Mouse (Mus musculus): ENCODE measurements around the gene Clic5. TPM values are rescaled to one million over a fixed set of nuclear protein-coding genes. Genes with fewer than 3 reads are reported as not detected.

Clic5 gene
- total RNA-seq, 1 experiment = 0.49 TPM

GRCm38 (mm10) chr17:44301224-44301811 is 112.9 kb downstream of the Clic5 start:
- H3K36me3 ChIP-seq (ENCODE audit: control insufficient read depth, insufficient read depth, low read length, poor library complexity, severe bottlenecking) = no peaks in the 10 kb centered on the region
- H3K4me1 ChIP-seq (ENCODE audit: control insufficient read depth in 2 of 2, insufficient read depth in 2 of 2, low read length in 2 of 2, poor library complexity in 1 of 2) = no peaks in the 10 kb centered on the region
- no peak for DNase-seq (ENCODE audit: low read depth, low spot score)
- no peak overlapping the region for H3K9ac ChIP-seq (ENCODE audit: insufficient read depth, low read depth, low read length, poor library complexity, severe bottlenecking)
- no peak overlapping the region for H3K4me3 ChIP-seq (ENCODE audit: insufficient read depth in 1 of 2, low read depth in 1 of 2, low read length in 2 of 2, poor library complexity in 1 of 2, severe bottlenecking in 1 of 2)
- no peaks in the 10 kb centered on the region for H3K9me3 ChIP-seq (ENCODE audit: control insufficient read depth, insufficient read depth, low read depth, low read length)
- in situ Hi-C loops (cut with MboI; ENCODE audit: low sequenced_read_pairs in 2 of 2, unreplicated experiment in 2 of 2) = no loop called here
- no peak overlapping the region for H3K27ac ChIP-seq (ENCODE audit: insufficient read depth, low read depth, low read length, poor library complexity, severe bottlenecking)
- no peak for TF ChIP-seq CHD2 (IDR thresholded peaks at IDR 0.05; ENCODE audit: low read depth, low read length)
- TF ChIP-seq HCFC1 (IDR thresholded peaks at IDR 0.05; ENCODE audit: borderline replicate concordance, insufficient read depth, low read length) = no peak
- TF ChIP-seq ZNF384 (IDR thresholded peaks at IDR 0.05; ENCODE audit: low read depth, low read length) = no peak
- TF ChIP-seq ZC3H11A (IDR thresholded peaks at IDR 0.05; ENCODE audit: borderline replicate concordance, low read depth, low read length) = no peak
- TF ChIP-seq MAFK (IDR thresholded peaks at IDR 0.05; ENCODE audit: insufficient read depth, low read depth, low read length) = no peak

- Histone ChIP-seq H3K27ac (ENCODE audit: insufficient read depth, low read depth, low read length, poor library complexity, severe bottlenecking) (no peak overlapping the region), H3K36me3 (ENCODE audit: control insufficient read depth, insufficient read depth, low read length, poor library complexity, severe bottlenecking) (no peaks in the 10 kb centered on the region), H3K4me1 (ENCODE audit: control insufficient read depth in 2 of 2, insufficient read depth in 2 of 2, low read length in 2 of 2, poor library complexity in 1 of 2) (no peaks in the 10 kb centered on the region), H3K9me3 (ENCODE audit: control insufficient read depth, insufficient read depth, low read depth, low read length) (no peaks in the 10 kb centered on the region), H3K4me3 (ENCODE audit: insufficient read depth in 1 of 2, low read depth in 1 of 2, low read length in 2 of 2, poor library complexity in 1 of 2, severe bottlenecking in 1 of 2) (no peak overlapping the region), H3K9ac (ENCODE audit: insufficient read depth, low read depth, low read length, poor library complexity, severe bottlenecking) (no peak overlapping the region)
- in situ Hi-C loops (cut with MboI; ENCODE audit: low sequenced_read_pairs in 2 of 2, unreplicated experiment in 2 of 2) = no loop called here
- DNase-seq (ENCODE audit: low read depth, low spot score) = no peak
- TF ChIP-seq ZC3H11A (IDR thresholded peaks at IDR 0.05; ENCODE audit: borderline replicate concordance, low read depth, low read length) (no peak), ZNF384 (IDR thresholded peaks at IDR 0.05; ENCODE audit: low read depth, low read length) (no peak), MAFK (IDR thresholded peaks at IDR 0.05; ENCODE audit: insufficient read depth, low read depth, low read length) (no peak), CHD2 (IDR thresholded peaks at IDR 0.05; ENCODE audit: low read depth, low read length) (no peak), HCFC1 (IDR thresholded peaks at IDR 0.05; ENCODE audit: borderline replicate concordance, insufficient read depth, low read length) (no peak)
Observed at GRCm38 (mm10) chr17:44304076-44304475, 115.7 kb downstream of the Clic5 start.

GRCm38 (mm10) chr17:44309914-44310622 is 121.7 kb downstream of the Clic5 start:
- no peak overlapping the region for H3K27ac ChIP-seq (ENCODE audit: insufficient read depth, low read depth, low read length, poor library complexity, severe bottlenecking)
- TF ChIP-seq HCFC1 (IDR thresholded peaks at IDR 0.05; ENCODE audit: borderline replicate concordance, insufficient read depth, low read length) = no peak
- TF ChIP-seq ZC3H11A (IDR thresholded peaks at IDR 0.05; ENCODE audit: borderline replicate concordance, low read depth, low read length) = no peak

GRCm38 (mm10) chr17:44325314-44325713 is 136.9 kb downstream of the Clic5 start:
- no peaks in the 10 kb centered on the region for H3K9me3 ChIP-seq (ENCODE audit: control insufficient read depth, insufficient read depth, low read depth, low read length)

More at GRCm38 (mm10) chr17:44309914-44310622, 121.7 kb downstream of the Clic5 start:
- no peak overlapping the region for H3K4me3 ChIP-seq (ENCODE audit: insufficient read depth in 1 of 2, low read depth in 1 of 2, low read length in 2 of 2, poor library complexity in 1 of 2, severe bottlenecking in 1 of 2)
- in situ Hi-C loops (cut with MboI; ENCODE audit: low sequenced_read_pairs in 2 of 2, unreplicated experiment in 2 of 2) = no loop called here
- DNase-seq (ENCODE audit: low read depth, low spot score) = no peak
- no peaks in the 10 kb centered on the region for H3K9me3 ChIP-seq (ENCODE audit: control insufficient read depth, insufficient read depth, low read depth, low read length)
- no peaks in the 10 kb centered on the region for H3K4me1 ChIP-seq (ENCODE audit: control insufficient read depth in 2 of 2, insufficient read depth in 2 of 2, low read length in 2 of 2, poor library complexity in 1 of 2)
- no peaks in the 10 kb centered on the region for H3K36me3 ChIP-seq (ENCODE audit: control insufficient read depth, insufficient read depth, low read length, poor library complexity, severe bottlenecking)
- no peak overlapping the region for H3K9ac ChIP-seq (ENCODE audit: insufficient read depth, low read depth, low read length, poor library complexity, severe bottlenecking)

More at GRCm38 (mm10) chr17:44325314-44325713, 136.9 kb downstream of the Clic5 start:
- no peaks in the 10 kb centered on the region for H3K4me1 ChIP-seq (ENCODE audit: control insufficient read depth in 2 of 2, insufficient read depth in 2 of 2, low read length in 2 of 2, poor library complexity in 1 of 2)
- H3K36me3 ChIP-seq (ENCODE audit: control insufficient read depth, insufficient read depth, low read length, poor library complexity, severe bottlenecking) = no peaks in the 10 kb centered on the region
- no peak overlapping the region for H3K9ac ChIP-seq (ENCODE audit: insufficient read depth, low read depth, low read length, poor library complexity, severe bottlenecking)
- TF ChIP-seq ZC3H11A (IDR thresholded peaks at IDR 0.05; ENCODE audit: borderline replicate concordance, low read depth, low read length) (no peak), MAFK (IDR thresholded peaks at IDR 0.05; ENCODE audit: insufficient read depth, low read depth, low read length) (no peak), CHD2 (IDR thresholded peaks at IDR 0.05; ENCODE audit: low read depth, low read length) (no peak), ZNF384 (IDR thresholded peaks at IDR 0.05; ENCODE audit: low read depth, low read length) (no peak), HCFC1 (IDR thresholded peaks at IDR 0.05; ENCODE audit: borderline replicate concordance, insufficient read depth, low read length) (no peak)
- H3K4me3 ChIP-seq (ENCODE audit: insufficient read depth in 1 of 2, low read depth in 1 of 2, low read length in 2 of 2, poor library complexity in 1 of 2, severe bottlenecking in 1 of 2) = no peak overlapping the region
- in situ Hi-C loops (cut with MboI; ENCODE audit: low sequenced_read_pairs in 2 of 2, unreplicated experiment in 2 of 2) = no loop called here
- H3K27ac ChIP-seq (ENCODE audit: insufficient read depth, low read depth, low read length, poor library complexity, severe bottlenecking) = no peak overlapping the region
- no peak for DNase-seq (ENCODE audit: low read depth, low spot score)

All from ES-E14 (cell line).